Mouse (Mus musculus) neural tube, embryonic 11.5 days (tissue): Measurements from ENCODE around the gene Rps6kc1. TPM values are rescaled to one million over a fixed set of nuclear protein-coding genes. Genes with fewer than 3 reads are reported as not detected.

Experiments
- ATAC-seq: fragments of 200-750 bp; cut with Nextera tagmentation; 2 replicates; pipeline ENCODE4 v1.8.0; 2017; ENCODE audit warnings: moderate number of reproducible peaks, mild to moderate bottlenecking, moderate TSS enrichment, moderate library complexity; ENCODE audit not compliant: insufficient read depth, low FRiP score, low TSS enrichment
- DNase-seq: peaks from one replicate; pipeline ENCODE4 v3.0.0-alpha.2; 2015; ENCODE audit warnings: low spot score
- H3K27ac ChIP-seq: fragments of 300-500 bp; sonication (generic); 2 replicates; pipeline ENCODE4 v1.5.1; 2014; ENCODE audit warnings: low read depth, mild to moderate bottlenecking, low read length
- H3K27me3 ChIP-seq: fragments of 300-500 bp; sonication (generic); 2 replicates; pipeline ENCODE4 v1.6.1; 2014; ENCODE audit warnings: mild to moderate bottlenecking, low read length, mixed read lengths; ENCODE audit not compliant: control insufficient read depth, insufficient read depth
- H3K36me3 ChIP-seq: fragments of 300-500 bp; sonication (generic); 2 replicates; pipeline ENCODE4 v1.6.1; 2014; ENCODE audit warnings: mild to moderate bottlenecking, low read length, moderate library complexity, mixed read lengths; ENCODE audit not compliant: control insufficient read depth, insufficient read depth
- H3K4me1 ChIP-seq: fragments of 300-500 bp; sonication (generic); 2 replicates; pipeline ENCODE4 v1.6.1; 2014; ENCODE audit warnings: low read length, mixed read lengths; ENCODE audit not compliant: control insufficient read depth, insufficient read depth
- H3K4me2 ChIP-seq: fragments of 300-500 bp; sonication (generic); 2 replicates; pipeline ENCODE4 v1.6.1; 2014; ENCODE audit warnings: low read depth, mild to moderate bottlenecking, moderate library complexity
- H3K4me3 ChIP-seq: fragments of 300-500 bp; sonication (generic); 2 replicates; pipeline ENCODE4 v1.5.1; 2014; ENCODE audit warnings: low read depth, low read length
- H3K9ac ChIP-seq: fragments of 300-500 bp; sonication (generic); 2 replicates; pipeline ENCODE4 v1.6.1; 2014; ENCODE audit warnings: mild to moderate bottlenecking, low read length
- H3K9me3 ChIP-seq: fragments of 300-500 bp; sonication (generic); 2 replicates; pipeline ENCODE4 v1.6.1; 2016; ENCODE audit warnings: low read length; ENCODE audit not compliant: control insufficient read depth
- WGBS: fragments of 180-500 bp; shearing (Covaris S2); extraction: QIAGEN DNeasy Blood & Tissue Kit; methylation state at CpG from one replicate; pipeline ENCODE4 v1.1.7; 2014; 5-methylcytosine and 5-hydroxymethylcytosine counted together
- polyA plus RNA-seq: library from polyadenylated mRNA; unstranded; fragments of >200 nt; fragmentation: Nextera tagmentation; extraction: Ambion mirVana; gene quantifications from 2 replicates; pipeline ENCODE4 v1.2.1, GENCODE M21; 2014

The Rps6kc1 gene
- polyA plus RNA-seq, 1 experiment from 2014 or later, result 22.5 TPM

DNA sequence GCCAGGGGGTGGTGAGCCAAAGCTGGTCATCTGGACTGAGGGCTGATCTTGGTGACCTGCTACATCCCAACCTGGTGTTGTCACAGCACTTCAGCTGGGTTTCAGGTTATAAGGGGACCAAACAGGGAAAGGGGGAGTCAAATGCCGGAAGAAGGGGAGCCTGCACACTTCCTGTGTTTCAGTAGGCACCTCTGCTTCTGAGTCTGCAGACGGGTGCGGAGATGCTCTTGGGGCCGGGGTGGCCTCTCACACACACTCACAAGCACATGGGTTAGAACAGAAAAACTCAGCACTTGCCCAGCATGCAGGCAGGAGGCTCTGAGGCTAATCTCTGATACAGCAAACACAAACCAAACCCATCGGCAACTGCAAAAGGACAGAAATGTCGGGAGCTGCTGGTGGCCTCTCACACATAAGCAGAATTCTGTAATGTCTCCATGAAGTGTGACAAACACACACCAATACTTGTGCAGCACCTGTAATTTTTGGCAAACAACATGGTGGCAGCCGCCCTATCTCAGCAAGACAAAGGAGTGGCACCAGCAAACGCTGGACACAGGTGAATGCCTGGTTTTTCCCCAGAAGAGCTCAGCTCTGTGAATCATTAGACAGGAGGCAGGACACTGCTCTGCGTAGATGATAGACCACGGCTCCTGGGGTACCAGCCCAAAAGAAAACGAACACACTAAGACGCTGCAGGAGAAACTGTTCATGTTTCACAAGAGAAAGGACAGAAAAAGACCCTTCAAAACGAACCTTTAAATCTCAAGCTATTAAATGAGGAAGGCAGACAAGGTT is 139.3 kb downstream of the Rps6kc1 start:
- DNase-seq (no peak), ATAC-seq (no peak)
- Histone ChIP-seq H3K4me1 (no peaks in the 10 kb centered on the region), H3K27me3 (no peaks in the 10 kb centered on the region), H3K4me3 (no peak overlapping the region), H3K9me3 (no peaks in the 10 kb centered on the region), H3K36me3 (no peaks in the 10 kb centered on the region), H3K9ac (no peak overlapping the region), H3K27ac (no peak overlapping the region), H3K4me2 (no peak overlapping the region)
- WGBS, result 87% methylated on average over 13 of the region's 13 CpGs

DNA sequence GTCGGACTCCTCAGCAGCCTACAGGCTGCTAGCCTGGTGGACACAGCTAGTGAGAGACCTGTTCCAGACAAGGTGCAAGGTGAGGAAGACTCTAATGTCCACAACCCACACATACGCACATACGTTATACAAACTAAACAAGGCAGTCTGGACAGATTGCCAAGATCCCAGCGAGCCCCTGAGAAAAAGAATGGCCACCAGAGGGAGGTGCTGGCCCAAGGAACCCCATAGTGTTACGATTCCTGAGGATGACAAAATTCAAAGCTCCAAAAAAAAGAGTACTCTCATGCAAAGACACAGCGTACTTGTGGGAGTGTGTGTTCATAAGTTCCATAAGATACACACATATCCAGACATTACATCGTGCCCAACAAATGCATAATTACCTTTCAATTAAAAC is 141.8 kb downstream of the Rps6kc1 start:
- ATAC-seq, result no peak
- Histone ChIP-seq H3K9me3 (no peaks in the 10 kb centered on the region), H3K4me3 (no peak overlapping the region), H3K36me3 (no peaks in the 10 kb centered on the region), H3K4me1 (no peaks in the 10 kb centered on the region), H3K9ac (no peak overlapping the region), H3K4me2 (no peak overlapping the region), H3K27me3 (no peaks in the 10 kb centered on the region), H3K27ac (no peak overlapping the region)
- no peak for DNase-seq
- WGBS, result 82% methylated on average over 7 of the region's 7 CpGs

DNA sequence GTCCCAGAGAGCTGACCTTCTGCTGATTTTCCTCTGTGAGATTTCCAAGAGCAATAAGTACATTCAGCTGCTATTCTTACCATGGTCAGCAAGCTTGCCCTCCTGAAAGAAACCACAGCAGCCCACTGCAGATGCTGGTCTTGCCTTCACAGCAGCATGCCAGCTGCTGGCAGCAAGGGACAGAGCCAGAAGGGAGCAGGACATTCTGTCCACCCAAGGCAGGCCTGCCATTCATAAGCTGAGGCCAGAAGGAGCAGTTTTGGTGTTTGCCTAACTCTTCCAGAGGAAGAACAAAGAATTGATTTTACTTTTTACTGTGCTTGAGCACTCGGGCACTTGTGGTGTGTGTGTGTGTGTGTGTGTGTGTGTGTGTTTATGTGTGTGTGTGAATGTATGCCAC is 143.3 kb downstream of the Rps6kc1 start:
- H3K36me3 ChIP-seq, result no peaks in the 10 kb centered on the region
- H3K27me3 ChIP-seq, result no peaks in the 10 kb centered on the region
- ATAC-seq, result no peak
- 71% methylated on average over 1 of the region's 1 CpGs for WGBS
- no peak overlapping the region for H3K9ac ChIP-seq
- no peak overlapping the region for H3K4me2 ChIP-seq
- H3K27ac ChIP-seq, result 0 out of 2 replicates have a peak overlapping the region, but pooled peaks have one; percentile 20
- no peaks in the 10 kb centered on the region for H3K9me3 ChIP-seq
- no peak for DNase-seq
- H3K4me1 ChIP-seq, result no peaks in the 10 kb centered on the region
- no peak overlapping the region for H3K4me3 ChIP-seq

DNA sequence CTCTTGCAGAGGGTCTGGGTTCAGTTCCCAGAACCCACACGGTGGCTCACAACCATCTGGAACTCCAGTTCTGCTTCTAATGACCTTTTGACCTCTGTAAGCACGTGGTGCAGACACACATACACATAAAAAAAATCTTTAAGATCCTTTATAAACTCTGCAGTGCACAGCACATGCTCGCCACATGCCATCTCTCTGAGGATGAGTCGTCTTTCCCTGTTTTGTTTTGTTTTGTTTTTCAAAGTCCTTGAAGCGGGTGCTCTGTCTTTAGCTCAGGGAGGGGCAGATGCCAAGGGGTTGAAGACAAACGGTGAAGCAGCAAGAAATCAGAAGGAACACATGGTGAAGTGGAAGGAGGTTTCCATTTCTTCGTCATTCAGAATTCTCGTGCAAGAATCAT is 143.9 kb downstream of the Rps6kc1 start:
- no peaks in the 10 kb centered on the region for H3K36me3 ChIP-seq
- H3K4me3 ChIP-seq, result no peak overlapping the region
- H3K27me3 ChIP-seq, result no peaks in the 10 kb centered on the region
- no peak overlapping the region for H3K27ac ChIP-seq
- H3K9me3 ChIP-seq, result no peaks in the 10 kb centered on the region
- no peak for DNase-seq
- ATAC-seq, result no peak
- 56% methylated on average over 8 of the region's 8 CpGs for WGBS
- H3K4me2 ChIP-seq, result no peak overlapping the region
- H3K4me1 ChIP-seq, result no peaks in the 10 kb centered on the region
- H3K9ac ChIP-seq, result no peak overlapping the region

DNA sequence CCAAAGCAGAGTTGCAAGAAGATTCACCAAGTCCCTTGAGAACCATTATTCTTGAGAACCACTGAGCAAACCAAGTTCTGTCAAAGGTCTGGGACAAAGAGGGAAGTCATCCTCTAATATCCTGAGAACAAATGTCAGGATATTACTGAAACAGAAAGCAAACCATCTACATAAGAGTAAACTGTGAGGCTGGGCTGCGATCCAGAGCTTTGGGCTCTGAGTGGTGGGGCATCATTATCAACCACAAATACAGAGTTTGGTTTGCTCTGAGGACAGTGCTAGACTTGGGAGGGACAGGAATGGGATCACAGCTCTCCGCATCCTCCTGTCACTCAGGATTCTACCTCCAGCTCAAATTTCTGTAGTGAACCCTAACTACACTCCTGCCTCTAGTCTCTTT is 144.8 kb downstream of the Rps6kc1 start:
- no peaks in the 10 kb centered on the region for H3K9me3 ChIP-seq
- no peak overlapping the region for H3K4me2 ChIP-seq
- H3K9ac ChIP-seq, result no peak overlapping the region
- H3K27ac ChIP-seq, result no peak overlapping the region
- no peaks in the 10 kb centered on the region for H3K36me3 ChIP-seq
- no peak overlapping the region for H3K4me3 ChIP-seq
- WGBS, result 100% methylated on average over 2 of the region's 2 CpGs
- DNase-seq, result no peak
- no peaks in the 10 kb centered on the region for H3K4me1 ChIP-seq
- H3K27me3 ChIP-seq, result no peaks in the 10 kb centered on the region
- no peak for ATAC-seq

DNA sequence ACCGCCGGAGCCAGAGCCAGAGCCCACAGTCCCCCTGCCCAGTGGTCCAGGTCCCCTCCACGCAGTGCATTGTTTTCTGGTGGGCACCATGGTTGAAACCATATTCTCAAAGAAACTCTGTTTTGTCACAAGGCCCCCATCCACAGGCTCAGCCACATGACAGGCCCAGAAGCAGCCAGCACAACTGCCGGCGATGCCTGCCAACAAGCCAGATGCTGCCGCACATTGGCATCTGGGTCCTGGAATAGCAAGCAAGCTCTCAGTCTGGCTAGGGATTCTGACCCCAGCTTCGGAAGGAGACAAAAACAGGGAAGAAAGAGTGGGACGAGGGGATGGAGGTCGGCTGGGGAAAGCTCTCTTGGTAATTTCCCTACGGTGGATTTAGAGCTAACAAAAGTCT is 147.8 kb downstream of the Rps6kc1 start:
- WGBS, result 87% methylated on average over 10 of the region's 10 CpGs
- Histone ChIP-seq H3K36me3 (no peaks in the 10 kb centered on the region), H3K4me3 (no peak overlapping the region), H3K9me3 (no peaks in the 10 kb centered on the region), H3K27ac (no peak overlapping the region), H3K4me1 (no peaks in the 10 kb centered on the region), H3K9ac (no peak overlapping the region), H3K4me2 (no peak overlapping the region), H3K27me3 (no peaks in the 10 kb centered on the region)
- ATAC-seq (no peak), DNase-seq (no peak)

DNA sequence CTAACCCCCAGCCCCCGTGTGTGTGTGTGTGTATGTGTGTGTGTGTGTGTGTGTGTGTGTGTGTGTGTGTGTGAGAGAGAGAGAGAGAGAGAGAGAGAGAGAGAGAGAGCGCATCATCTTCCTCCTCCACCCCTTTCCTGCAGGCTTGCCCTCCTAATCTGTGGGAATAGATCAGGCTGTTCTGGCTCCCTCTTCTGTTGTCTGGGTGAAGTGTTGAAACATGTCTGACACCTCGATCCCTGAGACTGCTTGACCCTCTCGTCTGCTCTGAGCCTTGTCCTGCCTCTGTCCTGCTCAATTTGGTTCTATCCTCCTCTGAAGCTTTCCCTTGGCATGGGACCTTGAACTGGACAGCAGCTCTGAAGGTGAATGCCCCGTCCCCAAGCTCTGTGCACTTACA is 149.8 kb downstream of the Rps6kc1 start:
- H3K27me3 ChIP-seq, result no peaks in the 10 kb centered on the region
- H3K27ac ChIP-seq, result no peak overlapping the region
- ATAC-seq (no peak), DNase-seq (no peak)
- H3K4me3 ChIP-seq, result no peak overlapping the region
- H3K4me2 ChIP-seq, result no peak overlapping the region
- H3K36me3 ChIP-seq, result no peaks in the 10 kb centered on the region
- 45% methylated on average over 5 of the region's 5 CpGs for WGBS
- no peaks in the 10 kb centered on the region for H3K9me3 ChIP-seq
- no peak overlapping the region for H3K9ac ChIP-seq
- H3K4me1 ChIP-seq, result no peaks in the 10 kb centered on the region; the same call in 1 of the 2 replicates

DNA sequence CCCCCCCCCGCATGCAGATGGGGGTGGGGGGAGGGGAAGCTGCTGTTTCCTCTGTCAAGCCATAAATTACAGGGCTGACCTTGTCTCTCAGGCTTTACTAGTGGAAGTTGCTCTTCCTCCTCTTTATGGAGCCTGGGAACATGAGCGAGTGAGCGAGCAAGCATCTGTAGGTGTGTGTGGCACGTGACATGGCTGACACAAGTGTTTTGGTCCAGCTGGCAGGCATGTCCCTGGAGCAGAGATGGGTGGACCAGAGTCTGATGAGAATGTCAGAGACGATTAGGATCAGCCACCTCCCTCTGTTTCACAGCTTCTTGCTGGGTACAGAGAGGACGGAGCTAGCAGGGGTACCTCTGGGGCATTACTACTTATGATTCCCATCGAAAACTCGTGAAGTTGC is 153.7 kb downstream of the Rps6kc1 start:
- 67% methylated on average over 8 of the region's 8 CpGs for WGBS
- ATAC-seq (no peak), DNase-seq (no peak)
- Histone ChIP-seq H3K27ac (no peak overlapping the region), H3K9me3 (no peaks in the 10 kb centered on the region), H3K36me3 (no peaks in the 10 kb centered on the region), H3K9ac (no peak overlapping the region), H3K4me2 (no peak overlapping the region), H3K4me1 (no peaks in the 10 kb centered on the region; the same call in 1 of the 2 replicates), H3K4me3 (no peak overlapping the region), H3K27me3 (no peaks in the 10 kb centered on the region)

DNA sequence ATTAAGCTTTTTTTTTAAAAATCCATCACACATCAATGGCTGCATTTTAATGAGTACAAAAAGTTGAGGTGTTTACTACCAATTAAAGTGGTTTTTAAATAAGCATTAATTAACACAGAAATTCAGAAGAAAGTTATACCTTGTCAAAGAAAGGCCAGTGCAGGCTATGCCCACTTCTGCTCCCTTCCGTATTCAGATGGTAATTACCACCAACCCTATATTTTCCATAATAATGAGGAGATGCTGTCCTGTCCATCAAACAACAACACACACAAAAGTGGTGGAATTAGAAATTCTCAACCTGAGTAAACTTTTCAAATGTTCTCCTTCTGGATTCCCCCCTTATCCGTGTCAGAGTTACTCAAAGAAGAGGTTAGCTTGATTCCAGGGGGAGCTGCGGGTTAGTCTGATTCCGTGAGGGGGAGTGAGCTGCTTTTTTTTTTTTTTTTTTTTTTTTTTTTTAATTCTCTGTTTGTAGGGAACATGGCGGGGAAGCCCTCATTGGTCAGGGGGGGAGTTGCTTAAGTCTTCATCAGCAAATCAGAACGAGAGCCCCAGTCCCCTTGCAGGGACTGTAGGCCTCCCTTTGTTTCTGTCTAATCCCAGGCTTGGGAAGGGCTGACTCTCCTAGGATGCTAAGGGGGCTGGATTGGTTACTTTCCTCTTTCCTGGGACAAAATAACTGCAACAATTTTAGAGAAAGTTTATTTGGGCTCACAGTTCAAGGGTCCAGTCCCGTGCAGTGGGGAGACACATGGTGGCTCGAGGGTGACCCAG is 159.6 kb downstream of the Rps6kc1 start:
- Histone ChIP-seq H3K9ac (no peak overlapping the region), H3K4me2 (no peak overlapping the region), H3K4me1 (no peaks in the 10 kb centered on the region), H3K27me3 (no peaks in the 10 kb centered on the region), H3K36me3 (no peaks in the 10 kb centered on the region), H3K9me3 (no peaks in the 10 kb centered on the region), H3K27ac (no peak overlapping the region), H3K4me3 (no peak overlapping the region)
- WGBS, result 69% methylated on average over 8 of the region's 8 CpGs
- DNase-seq (no peak), ATAC-seq (no peak)
